28 mouse cellular contexts compared by ENCODE assay signal in genomic region chr13:48160161-48160560, GRCm38 (mm10).
DNase-seq lines count a peak whose midpoint lies in the region; ATAC-seq and TF ChIP-seq lines count a peak whose summit lies in the region.
"Had no signal": no experiment of that assay in that cellular context is flagged by ENCODE, and none has a peak within 500 bp of the region (broad histone marks: within the 10 kb centered on the region; RNA-seq: fewer than 3 reads in every experiment).

No protein-coding gene starts in this region.

- 41% methylated on average over 5 of the region's 5 CpGs for WGBS in forebrain, embryonic 10.5 days
- 11% methylated on average over 5 of the region's 5 CpGs for WGBS in forebrain, postnatal 0 days
- 55% methylated on average over 5 of the region's 5 CpGs for WGBS in midbrain, embryonic 11.5 days
- WGBS in midbrain, embryonic 15.5 days, result 28% methylated on average over 5 of the region's 5 CpGs
- WGBS in forebrain, embryonic 15.5 days, result 8% methylated on average over 5 of the region's 5 CpGs

- peaks cover 72% of the 10 kb centered on the region for H3K4me1 ChIP-seq in forebrain, embryonic 10.5 days
- 0 out of 2 replicates have a peak, but pooled peaks cover 4% of the 10 kb centered on the region for H3K4me1 ChIP-seq in forebrain, postnatal 0 days (ENCODE audit: insufficient read depth)
- H3K4me1 ChIP-seq in midbrain, embryonic 11.5 days (ENCODE audit: control insufficient read depth, insufficient read depth, low read length), result peaks cover 40% of the 10 kb centered on the region
- peaks cover 22% of the 10 kb centered on the region for H3K4me1 ChIP-seq in midbrain, embryonic 15.5 days
- H3K4me1 ChIP-seq in forebrain, embryonic 15.5 days, result peaks cover 44% of the 10 kb centered on the region
- H3K4me1 ChIP-seq: intestine, embryonic 15.5 days; liver, embryonic 15.5 days; lung, embryonic 15.5 days had no signal

- DNase-seq in forebrain, embryonic 10.5 days (ENCODE audit: extremely low spot score, low spot score), result no peak
- DNase-seq in forebrain, postnatal 0 days, result no peak
- no peak for DNase-seq in midbrain, embryonic 11.5 days (ENCODE audit: low spot score, missing footprints)
- peak; percentile 46 for DNase-seq in R1 (ENCODE audit: low read depth, low spot score)
- DNase-seq in spleen, postnatal 10 days (ENCODE audit: low spot score in 2 of 2), result no peak
- DNase-seq: adrenal gland, postnatal 10 days; cerebellum, adult 2 months; cerebellum, postnatal 36 days; embryo, embryonic 11 days; kidney, adult 8-10 months; kidney, postnatal 14 days; liver had no signal

- H3K9me3 ChIP-seq in forebrain, embryonic 10.5 days, result no peaks in the 10 kb centered on the region
- no peaks in the 10 kb centered on the region for H3K9me3 ChIP-seq in forebrain, postnatal 0 days (ENCODE audit: low read length)
- H3K9me3 ChIP-seq in midbrain, embryonic 11.5 days (ENCODE audit: control insufficient read depth, low read length), result no peaks in the 10 kb centered on the region
- no peaks in the 10 kb centered on the region for H3K9me3 ChIP-seq in midbrain, embryonic 15.5 days
- H3K9me3 ChIP-seq in forebrain, embryonic 15.5 days, result no peaks in the 10 kb centered on the region
- H3K9me3 ChIP-seq: embryonic facial prominence, embryonic 13.5 days; hindbrain, embryonic 15.5 days; intestine, embryonic 15.5 days; limb, embryonic 10.5 days; liver, embryonic 15.5 days; lung, embryonic 15.5 days had no signal

- H3K27me3 ChIP-seq in forebrain, embryonic 10.5 days (ENCODE audit: poor library complexity, severe bottlenecking), result no peaks in the 10 kb centered on the region
- H3K27me3 ChIP-seq in forebrain, postnatal 0 days (ENCODE audit: insufficient read depth, low read length), result no peaks in the 10 kb centered on the region
- H3K27me3 ChIP-seq in midbrain, embryonic 11.5 days (ENCODE audit: control insufficient read depth, insufficient read depth, low read length), result no peaks in the 10 kb centered on the region
- no peaks in the 10 kb centered on the region for H3K27me3 ChIP-seq in midbrain, embryonic 15.5 days (replicated peaks)
- H3K27me3 ChIP-seq in forebrain, embryonic 15.5 days, result no peaks in the 10 kb centered on the region
- H3K27me3 ChIP-seq: embryonic facial prominence, embryonic 13.5 days; hindbrain, embryonic 15.5 days; intestine, embryonic 15.5 days; liver, embryonic 15.5 days; lung, embryonic 15.5 days had no signal

- H3K4me2 ChIP-seq in forebrain, postnatal 0 days (ENCODE audit: low read depth), result no peak overlapping the region
- H3K4me2 ChIP-seq in midbrain, embryonic 11.5 days, result no peak overlapping the region
- H3K4me2 ChIP-seq in midbrain, embryonic 15.5 days, result no peak overlapping the region
- H3K4me2 ChIP-seq in forebrain, embryonic 15.5 days (replicated peaks), result no peak overlapping the region
- H3K4me2 ChIP-seq: intestine, embryonic 15.5 days; liver, embryonic 15.5 days; lung, embryonic 15.5 days had no signal

- no peak overlapping the region for H3K9ac ChIP-seq in forebrain, postnatal 0 days
- H3K9ac ChIP-seq in midbrain, embryonic 11.5 days (ENCODE audit: low read length), result no peak overlapping the region
- H3K9ac ChIP-seq in midbrain, embryonic 15.5 days, result no peak overlapping the region
- H3K9ac ChIP-seq in forebrain, embryonic 15.5 days (replicated peaks), result no peak overlapping the region
- H3K9ac ChIP-seq: embryonic facial prominence, embryonic 13.5 days; hindbrain, embryonic 15.5 days; intestine, embryonic 15.5 days; liver, embryonic 15.5 days; lung, embryonic 15.5 days had no signal

- peak overlapping the region; percentile 34; the same call in 1 of the 2 replicates for H3K4me3 ChIP-seq in forebrain, embryonic 10.5 days
- H3K4me3 ChIP-seq in forebrain, postnatal 0 days (ENCODE audit: low read depth, low read length), result no peak overlapping the region
- H3K4me3 ChIP-seq in midbrain, embryonic 11.5 days (ENCODE audit: low read depth, low read length), result no peak overlapping the region
- H3K4me3 ChIP-seq in midbrain, embryonic 15.5 days, result no peak overlapping the region
- no peak overlapping the region for H3K4me3 ChIP-seq in forebrain, embryonic 15.5 days
- H3K4me3 ChIP-seq: embryonic facial prominence, embryonic 13.5 days; erythroblast, embryonic 14.5 days; intestine, embryonic 15.5 days; layer of hippocampus, adult 2 months; limb, embryonic 10.5 days; liver, embryonic 15.5 days; lung, embryonic 15.5 days had no signal

- peak overlapping the region; percentile 88 for H3K27ac ChIP-seq in forebrain, embryonic 10.5 days
- H3K27ac ChIP-seq in forebrain, postnatal 0 days (ENCODE audit: low read depth, low read length), result no peak overlapping the region
- H3K27ac ChIP-seq in midbrain, embryonic 11.5 days (ENCODE audit: low read depth, low read length), result peak overlapping the region; percentile 62; the same call in 1 of the 2 replicates
- H3K27ac ChIP-seq in midbrain, embryonic 15.5 days, result no peak overlapping the region
- H3K27ac ChIP-seq in forebrain, embryonic 15.5 days (replicated peaks), result peak overlapping the region; percentile 73
- H3K27ac ChIP-seq: embryonic facial prominence, embryonic 13.5 days; hindbrain, embryonic 15.5 days; intestine, embryonic 15.5 days; layer of hippocampus, adult 2 months; limb, embryonic 10.5 days; liver, embryonic 15.5 days; lung, embryonic 15.5 days; macrophage; stomach, postnatal 0 days had no signal

- TF ChIP-seq CTCF in forebrain, postnatal 0 days (IDR thresholded peaks at IDR 0.05; ENCODE audit: low read depth), result no peak

- no peak for ATAC-seq in forebrain, postnatal 0 days
- ATAC-seq in midbrain, embryonic 11.5 days (ENCODE audit: low FRiP score), result no peak
- no peak for ATAC-seq in midbrain, embryonic 15.5 days (replicated peaks)
- no peak for ATAC-seq in forebrain, embryonic 15.5 days (replicated peaks)
- no peak for ATAC-seq in granulocyte monocyte progenitor cell, adult 5-6 weeks (replicated peaks; ENCODE audit: poor library complexity, severe bottlenecking)
- ATAC-seq: activated CD4-positive, CD25-positive, alpha-beta regulatory T cell, adult 4 months; intestine, embryonic 15.5 days; Patski had no signal

- no peaks in the 10 kb centered on the region for H3K36me3 ChIP-seq in forebrain, embryonic 10.5 days (replicated peaks)
- H3K36me3 ChIP-seq in forebrain, postnatal 0 days (ENCODE audit: insufficient read depth), result no peaks in the 10 kb centered on the region
- no peaks in the 10 kb centered on the region for H3K36me3 ChIP-seq in midbrain, embryonic 11.5 days (ENCODE audit: control insufficient read depth, insufficient read depth, low read length)
- no peaks in the 10 kb centered on the region for H3K36me3 ChIP-seq in midbrain, embryonic 15.5 days (replicated peaks)
- no peaks in the 10 kb centered on the region for H3K36me3 ChIP-seq in forebrain, embryonic 15.5 days
- H3K36me3 ChIP-seq: embryonic facial prominence, embryonic 13.5 days; G1E; hindbrain, embryonic 15.5 days; intestine, embryonic 15.5 days; limb, embryonic 10.5 days; liver, embryonic 15.5 days; lung, embryonic 15.5 days had no signal

Comparison
In these comparisons a context has a peak if more than half of its experiments do, and no peak if none do; other contexts are left out.
1. H3K27ac ChIP-seq: peak in forebrain, embryonic 10.5 days (single experiment), midbrain, embryonic 11.5 days (single experiment) and forebrain, embryonic 15.5 days (single experiment); none in forebrain, postnatal 0 days (single experiment) and midbrain, embryonic 15.5 days (single experiment).